Mouse (Mus musculus) liver, embryonic 15.5 days (tissue): ENCODE results near the gene Gsg1l. TPM values are rescaled to one million over a fixed set of nuclear protein-coding genes. Genes with fewer than 3 reads are reported as not detected.

ENCODE experiments used
- ATAC-seq: fragments of 200-750 bp; cut with Nextera tagmentation; 2 replicates; pipeline ENCODE4 v1.8.0; 2017; ENCODE audit warnings: moderate number of reproducible peaks, mild to moderate bottlenecking, moderate library complexity; ENCODE audit not compliant: insufficient read depth
- H3K27ac ChIP-seq: fragments of 300-500 bp; sonication (generic); replicated peaks from 2 replicates; pipeline ENCODE4 v1.5.1; 2015; ENCODE audit warnings: mild to moderate bottlenecking, inconsistent platforms
- H3K27me3 ChIP-seq: fragments of 300-500 bp; sonication (generic); 2 replicates; pipeline ENCODE4 v1.6.1; 2015; ENCODE audit warnings: mild to moderate bottlenecking, inconsistent platforms
- H3K36me3 ChIP-seq: fragments of 300-500 bp; sonication (generic); replicated peaks from 2 replicates; pipeline ENCODE4 v1.6.1; 2015; ENCODE audit warnings: moderate library complexity, mild to moderate bottlenecking, inconsistent platforms
- H3K4me1 ChIP-seq: fragments of 300-500 bp; sonication (generic); replicated peaks from 2 replicates; pipeline ENCODE4 v1.6.1; 2015; ENCODE audit warnings: inconsistent platforms
- H3K4me2 ChIP-seq: fragments of 300-500 bp; sonication (generic); 2 replicates; pipeline ENCODE4 v1.6.1; 2015; ENCODE audit warnings: moderate library complexity, mild to moderate bottlenecking, inconsistent platforms
- H3K4me3 ChIP-seq: fragments of 300-500 bp; sonication (generic); replicated peaks from 2 replicates; pipeline ENCODE4 v1.5.1; 2015; ENCODE audit warnings: mild to moderate bottlenecking, inconsistent platforms
- H3K9ac ChIP-seq: fragments of 300-500 bp; sonication (generic); 2 replicates; pipeline ENCODE4 v1.6.1; 2015; ENCODE audit warnings: moderate library complexity, mild to moderate bottlenecking, inconsistent platforms
- H3K9me3 ChIP-seq: fragments of 300-500 bp; sonication (generic); replicated peaks from 2 replicates; pipeline ENCODE4 v1.6.1; 2016; ENCODE audit warnings: inconsistent platforms
- WGBS: fragments of 180-500 bp; shearing (Covaris S2); methylation state at CpG from one replicate; pipeline ENCODE4 v1.1.7; 2015; ENCODE audit warnings: mixed read lengths; ENCODE audit not compliant: insufficient replicate concordance; 5-methylcytosine and 5-hydroxymethylcytosine counted together
- polyA plus RNA-seq: library from polyadenylated mRNA; unstranded; fragments of >200 nt; fragmentation: Nextera tagmentation; extraction: Ambion mirVana; gene quantifications from 2 replicates; pipeline ENCODE4 v1.2.1, GENCODE M21; 2015

Gsg1l gene
- polyA plus RNA-seq, 1 experiment from 2014 or later: 0.09 TPM

DNA sequence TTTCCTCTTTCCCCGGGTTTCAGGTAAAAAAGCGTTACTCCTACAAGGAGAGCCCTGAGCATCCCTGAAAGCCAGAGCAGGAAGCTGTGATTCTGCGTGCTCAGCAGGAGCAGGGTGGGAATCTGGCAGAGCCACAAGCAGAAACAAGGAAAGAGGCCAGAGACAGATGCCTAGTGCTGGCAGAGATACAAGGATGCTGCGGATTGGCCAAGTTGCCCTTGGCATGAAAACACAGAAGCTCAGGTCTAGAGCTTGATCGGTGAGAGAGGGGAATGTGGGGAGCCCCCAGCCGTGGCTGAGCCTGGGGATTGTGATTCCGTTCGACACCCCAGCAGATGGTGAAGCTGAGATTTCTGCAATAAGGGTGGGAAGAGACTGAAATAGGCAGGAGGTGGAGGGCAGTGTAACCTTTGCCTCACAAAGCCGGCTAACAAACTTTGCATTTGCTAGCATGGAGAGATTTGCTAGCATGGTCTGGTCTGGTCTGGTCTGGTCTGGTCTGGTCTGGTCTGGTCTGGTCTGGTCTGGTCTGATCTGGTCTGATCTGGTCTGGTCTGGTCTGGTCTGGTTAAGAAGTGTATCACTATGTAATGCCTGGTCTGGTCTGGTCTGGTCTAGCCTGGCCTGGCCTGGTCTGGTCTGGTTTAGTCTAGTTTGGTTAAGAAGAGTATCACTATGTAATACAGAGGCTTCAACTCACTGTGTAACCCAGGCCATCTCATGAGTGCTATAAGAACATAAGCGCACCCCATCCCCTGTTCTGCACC lies 50.4 kb downstream of the Gsg1l start:
- 70% methylated on average over 10 of the region's 10 CpGs for WGBS

DNA sequence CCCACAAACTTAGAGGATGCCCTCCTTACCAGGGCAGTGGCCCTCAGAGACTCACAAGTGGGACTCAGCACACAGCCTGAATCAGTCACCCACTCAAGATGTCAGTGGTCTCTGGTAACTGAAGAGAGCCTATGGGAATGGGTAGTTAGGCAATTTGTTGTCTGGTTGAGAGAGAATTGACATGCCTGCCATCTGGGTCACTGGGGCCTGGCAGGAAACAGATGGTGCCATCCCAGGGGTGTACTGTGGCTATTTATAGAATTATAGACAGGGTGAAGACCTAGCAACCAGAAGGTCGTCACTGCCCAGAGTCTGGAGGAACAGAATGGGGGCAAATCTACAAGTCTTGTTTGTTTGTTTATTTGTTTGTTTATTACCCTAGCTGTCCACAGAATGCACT lies 54.8 kb downstream of the Gsg1l start:
- Histone ChIP-seq H3K9ac (no peak overlapping the region), H3K4me3 (no peak overlapping the region), H3K9me3 (no peaks in the 10 kb centered on the region), H3K27ac (no peak overlapping the region), H3K27me3 (peaks cover 3% of the 10 kb centered on the region; the same call in 1 of the 2 replicates), H3K4me2 (no peak overlapping the region), H3K36me3 (no peaks in the 10 kb centered on the region), H3K4me1 (peaks cover 5% of the 10 kb centered on the region; the same call in 1 of the 2 replicates)
- WGBS: 17% methylated on average over 1 of the region's 1 CpGs
- ATAC-seq: no peak

More for the DNA sequence above, 50.4 kb downstream of the Gsg1l start:
- H3K9me3 ChIP-seq: no peaks in the 10 kb centered on the region
- H3K4me3 ChIP-seq: no peak overlapping the region
- no peak overlapping the region for H3K27ac ChIP-seq
- H3K27me3 ChIP-seq: no peaks in the 10 kb centered on the region
- no peak overlapping the region for H3K9ac ChIP-seq
- H3K4me2 ChIP-seq: no peak overlapping the region
- no peak for ATAC-seq
- H3K36me3 ChIP-seq: no peaks in the 10 kb centered on the region
- H3K4me1 ChIP-seq: peaks cover 6% of the 10 kb centered on the region; the same call in 1 of the 2 replicates

DNA sequence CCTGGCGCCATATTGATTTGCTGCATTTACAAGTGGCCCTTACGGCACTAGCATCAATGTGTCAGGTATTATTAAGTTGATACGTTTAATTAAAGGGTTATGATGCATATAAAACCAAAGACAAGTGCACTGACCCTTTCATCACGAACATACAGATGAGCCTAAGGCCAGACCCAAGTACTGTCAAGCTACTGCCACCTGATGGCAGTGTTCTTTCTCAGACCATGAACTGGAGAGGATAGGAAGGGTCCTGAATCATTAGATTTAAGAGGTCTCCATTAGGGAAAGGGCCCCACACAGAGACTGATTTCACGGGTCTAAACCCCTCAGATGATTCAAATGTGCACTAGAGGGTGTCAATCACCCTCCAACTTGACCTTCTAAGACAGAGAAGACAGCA lies 55.6 kb downstream of the Gsg1l start:
- no peak overlapping the region for H3K4me3 ChIP-seq
- no peak overlapping the region for H3K4me2 ChIP-seq
- no peaks in the 10 kb centered on the region for H3K9me3 ChIP-seq
- H3K36me3 ChIP-seq: no peaks in the 10 kb centered on the region
- peaks cover 5% of the 10 kb centered on the region; the same call in 1 of the 2 replicates for H3K4me1 ChIP-seq
- H3K27me3 ChIP-seq: peaks cover 3% of the 10 kb centered on the region; the same call in 1 of the 2 replicates
- H3K27ac ChIP-seq: no peak overlapping the region
- H3K9ac ChIP-seq: no peak overlapping the region
- 50% methylated on average over 5 of the region's 5 CpGs for WGBS
- no peak for ATAC-seq

DNA sequence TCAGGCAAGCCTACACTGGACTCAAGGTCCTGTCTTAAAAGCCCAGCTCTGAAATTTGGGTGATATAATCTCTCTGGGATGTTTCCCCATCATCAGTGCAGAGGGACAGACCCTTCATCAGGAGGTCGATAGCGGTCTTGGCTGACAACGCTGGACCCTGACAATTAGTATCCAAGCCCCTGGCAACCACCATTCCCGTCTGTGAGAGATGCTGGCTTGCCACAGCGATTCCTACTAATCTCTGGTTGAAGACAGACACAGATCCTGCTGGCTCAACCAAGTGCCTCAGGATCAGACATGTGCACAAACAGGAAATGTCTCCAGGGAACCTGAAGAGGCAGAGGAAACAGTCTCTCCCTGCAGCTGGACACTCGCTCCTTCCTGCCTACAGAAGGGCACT lies 62.2 kb downstream of the Gsg1l start:
- Histone ChIP-seq H3K27ac (no peak overlapping the region), H3K9me3 (no peaks in the 10 kb centered on the region), H3K36me3 (no peaks in the 10 kb centered on the region), H3K4me1 (peaks cover 16% of the 10 kb centered on the region), H3K27me3 (no peaks in the 10 kb centered on the region), H3K4me3 (no peak overlapping the region), H3K9ac (no peak overlapping the region), H3K4me2 (no peak overlapping the region)
- 52% methylated on average over 6 of the region's 6 CpGs for WGBS
- no peak for ATAC-seq

DNA sequence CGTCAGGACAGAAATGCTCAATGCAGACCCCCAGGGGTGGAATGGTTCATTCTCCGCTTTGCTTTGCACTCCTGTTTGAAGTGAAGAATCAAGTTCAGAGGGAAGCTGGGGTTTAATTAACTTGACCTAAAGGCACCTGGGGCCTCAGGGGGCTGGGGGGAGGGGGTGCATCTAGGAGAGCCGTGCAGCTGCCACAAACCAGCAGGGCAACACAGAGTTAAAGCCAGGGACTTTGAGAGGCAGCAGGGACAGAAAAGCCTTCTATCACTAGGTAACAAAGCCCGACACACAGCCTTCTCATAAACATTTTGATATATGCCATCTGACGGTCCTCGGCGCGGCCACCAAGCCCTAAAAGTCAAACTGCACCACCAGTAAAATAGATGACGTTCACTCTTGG lies 62.9 kb downstream of the Gsg1l start:
- Histone ChIP-seq H3K4me1 (peaks cover 16% of the 10 kb centered on the region), H3K4me2 (no peak overlapping the region), H3K36me3 (no peaks in the 10 kb centered on the region), H3K9ac (no peak overlapping the region), H3K27ac (no peak overlapping the region), H3K4me3 (no peak overlapping the region), H3K9me3 (no peaks in the 10 kb centered on the region), H3K27me3 (no peaks in the 10 kb centered on the region)
- 67% methylated on average over 9 of the region's 9 CpGs for WGBS
- ATAC-seq: no peak

DNA sequence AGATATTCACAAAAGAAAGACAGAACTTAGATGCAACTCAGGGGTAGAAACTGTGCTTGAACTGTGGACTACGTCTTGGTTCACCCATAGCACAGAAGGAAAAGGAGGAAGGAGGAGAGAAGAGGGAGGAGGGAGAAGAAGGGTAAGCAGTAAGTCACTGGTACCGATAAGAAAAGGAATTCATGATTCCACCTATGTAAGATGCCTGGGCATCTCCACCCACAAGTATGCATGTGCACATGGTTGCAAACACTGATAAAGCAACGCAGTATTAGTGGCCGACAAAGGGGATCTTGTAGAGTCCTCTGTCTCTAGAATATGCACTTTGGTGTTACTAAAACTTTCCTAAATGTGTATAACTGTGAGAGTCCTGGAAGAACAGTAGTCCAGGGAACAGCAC lies 64.8 kb downstream of the Gsg1l start:
- Histone ChIP-seq H3K4me1 (peaks cover 16% of the 10 kb centered on the region), H3K36me3 (no peaks in the 10 kb centered on the region), H3K27me3 (no peaks in the 10 kb centered on the region; the same call in 1 of the 2 replicates), H3K4me2 (no peak overlapping the region), H3K27ac (no peak overlapping the region), H3K9ac (no peak overlapping the region), H3K9me3 (no peaks in the 10 kb centered on the region), H3K4me3 (no peak overlapping the region)
- WGBS: 58% methylated on average over 4 of the region's 4 CpGs
- ATAC-seq: peak; percentile 53

DNA sequence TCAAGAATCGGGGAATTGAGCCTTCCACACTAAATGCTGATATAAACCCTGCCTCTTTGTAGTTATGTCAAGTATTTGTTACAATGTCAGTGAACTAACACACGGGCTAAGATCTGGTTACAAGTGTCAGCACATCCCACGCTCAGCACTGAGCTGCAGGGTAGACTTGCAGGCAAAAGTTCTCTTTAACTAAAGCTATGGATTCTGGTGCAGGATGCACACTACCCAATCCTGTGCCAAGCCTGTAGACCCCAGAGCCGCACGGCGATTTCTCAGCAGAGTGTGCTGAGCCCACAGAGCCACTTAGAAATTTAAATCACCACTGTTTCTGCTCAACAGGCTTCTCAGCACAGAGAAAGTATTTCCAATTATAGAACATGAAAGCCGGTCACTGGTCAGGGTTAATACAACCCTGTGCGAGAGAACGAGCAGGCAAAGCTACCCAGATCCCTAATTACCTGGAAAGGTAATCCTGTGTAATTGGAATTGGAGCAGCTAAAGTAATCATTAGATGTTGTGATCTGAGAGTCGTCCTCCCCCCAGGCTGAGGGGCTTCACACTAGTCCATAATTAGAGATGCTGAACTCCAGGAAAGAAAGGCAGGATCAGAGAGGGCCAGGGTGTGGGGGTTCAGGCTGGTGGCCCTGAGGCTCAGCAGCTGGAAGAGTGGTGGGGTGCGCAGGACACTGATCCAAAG lies 69.7 kb downstream of the Gsg1l start:
- no peak for ATAC-seq
- no peak overlapping the region for H3K4me3 ChIP-seq
- H3K27me3 ChIP-seq: peaks cover 10% of the 10 kb centered on the region
- WGBS: 62% methylated on average over 11 of the region's 11 CpGs
- peaks cover 10% of the 10 kb centered on the region for H3K4me1 ChIP-seq
- no peak overlapping the region for H3K9ac ChIP-seq
- no peak overlapping the region for H3K27ac ChIP-seq
- H3K4me2 ChIP-seq: no peak overlapping the region
- no peaks in the 10 kb centered on the region for H3K36me3 ChIP-seq
- no peaks in the 10 kb centered on the region for H3K9me3 ChIP-seq

DNA sequence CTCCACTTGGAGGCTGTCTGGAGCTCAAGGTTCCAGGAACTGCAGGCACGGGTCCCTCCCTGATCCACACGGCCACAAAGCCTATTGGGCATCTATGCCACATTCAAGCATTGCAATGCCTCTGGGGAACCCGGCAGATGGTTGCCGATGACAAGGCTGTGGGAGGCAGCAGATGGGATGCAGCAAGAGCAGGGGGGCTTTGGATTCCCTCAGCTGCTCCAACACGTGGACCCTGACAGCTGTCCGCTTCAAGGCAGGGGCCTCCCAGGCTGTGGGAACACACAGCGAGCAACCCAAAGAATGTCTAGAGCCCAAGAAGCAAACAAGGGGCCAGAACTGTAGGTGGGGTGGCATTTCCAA lies 73.4 kb downstream of the Gsg1l start:
- Histone ChIP-seq H3K4me1 (no peaks in the 10 kb centered on the region), H3K4me3 (no peak overlapping the region), H3K9me3 (no peaks in the 10 kb centered on the region), H3K36me3 (no peaks in the 10 kb centered on the region), H3K4me2 (no peak overlapping the region), H3K9ac (no peak overlapping the region), H3K27me3 (peaks cover 10% of the 10 kb centered on the region), H3K27ac (no peak overlapping the region)
- 60% methylated on average over 7 of the region's 7 CpGs for WGBS
- ATAC-seq: no peak

DNA sequence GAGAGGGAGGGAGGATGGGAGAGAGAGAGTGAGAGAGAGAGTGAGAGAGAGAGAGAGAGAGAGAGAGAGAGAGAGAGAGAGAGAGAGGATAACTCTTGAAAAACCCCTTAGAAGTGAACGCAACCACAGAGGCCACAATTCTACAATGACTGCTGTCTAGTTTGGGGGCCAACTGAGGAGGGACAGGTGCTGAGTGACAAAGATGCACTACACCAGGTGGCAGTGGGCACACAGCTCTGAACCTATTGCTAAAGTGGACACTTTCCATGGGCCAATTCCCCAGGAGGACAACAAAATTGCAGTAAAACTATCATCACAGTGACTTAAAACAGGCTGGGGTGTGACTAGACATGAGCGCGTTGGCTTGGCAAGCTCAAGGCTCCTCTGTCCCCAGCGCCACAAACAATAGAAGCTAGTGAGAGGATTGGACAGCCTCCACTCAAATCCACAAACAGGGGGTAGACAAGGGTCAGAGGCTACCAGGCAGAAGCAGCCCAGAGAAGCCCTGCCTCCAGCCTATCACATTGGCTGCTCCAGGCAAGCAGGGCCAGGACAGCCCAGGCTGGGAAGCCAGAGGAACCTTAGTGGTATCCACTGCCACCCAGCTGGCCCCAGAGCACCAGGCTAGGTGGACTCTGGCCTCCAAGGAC lies 73.9 kb downstream of the Gsg1l start:
- whole genome bisulfite sequencing: 72% methylated on average over 4 of the region's 4 CpGs
- Histone ChIP-seq H3K9me3 (no peaks in the 10 kb centered on the region), H3K4me3 (no peak overlapping the region), H3K4me2 (no peak overlapping the region), H3K27me3 (peaks cover 10% of the 10 kb centered on the region; the same call in 1 of the 2 replicates), H3K4me1 (no peaks in the 10 kb centered on the region), H3K9ac (no peak overlapping the region), H3K27ac (no peak overlapping the region), H3K36me3 (no peaks in the 10 kb centered on the region)
- no peak for ATAC-seq

DNA sequence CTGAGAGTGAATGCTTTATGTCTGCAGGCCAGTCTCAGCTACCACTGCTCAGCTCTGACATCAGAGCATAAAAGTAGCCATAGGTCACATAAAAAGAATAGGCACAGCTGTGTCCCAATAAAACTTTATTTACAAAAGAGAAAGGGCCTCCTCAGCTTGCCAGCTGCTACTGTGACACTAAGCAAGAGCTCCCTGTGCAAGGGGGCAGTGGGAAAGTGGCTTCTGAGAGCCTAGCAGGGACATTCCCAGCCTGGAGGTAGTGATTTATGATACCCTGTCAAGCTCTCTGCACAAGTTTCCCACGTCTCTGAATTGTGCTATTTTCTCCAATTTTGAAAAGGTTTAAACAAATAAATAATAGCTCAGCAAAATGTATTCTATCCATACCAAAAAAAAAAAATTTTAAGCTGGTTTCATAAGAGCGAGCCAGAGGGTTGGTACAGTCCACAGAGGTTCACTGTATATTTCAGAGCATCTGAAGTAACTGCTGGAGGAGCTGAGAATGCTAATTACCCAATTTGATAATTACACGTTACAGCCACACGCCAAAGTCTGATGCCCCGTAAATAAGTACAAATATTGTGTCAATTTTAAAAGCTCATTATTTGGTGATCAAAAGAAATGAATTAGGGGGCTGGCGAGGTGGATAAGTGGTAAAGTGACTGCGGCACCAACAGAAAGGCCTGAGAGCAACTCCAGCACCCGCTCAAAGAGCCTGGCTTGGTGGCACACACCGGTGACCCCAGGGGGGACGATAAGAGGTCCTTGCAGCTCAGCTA lies 74.9 kb downstream of the Gsg1l start:
- Histone ChIP-seq H3K27ac (no peak overlapping the region), H3K4me2 (no peak overlapping the region), H3K27me3 (peaks cover 9% of the 10 kb centered on the region; the same call in 1 of the 2 replicates), H3K9me3 (no peaks in the 10 kb centered on the region), H3K4me3 (no peak overlapping the region), H3K9ac (no peak overlapping the region), H3K4me1 (no peaks in the 10 kb centered on the region), H3K36me3 (no peaks in the 10 kb centered on the region)
- no peak for ATAC-seq
- WGBS: 66% methylated on average over 10 of the region's 10 CpGs

DNA sequence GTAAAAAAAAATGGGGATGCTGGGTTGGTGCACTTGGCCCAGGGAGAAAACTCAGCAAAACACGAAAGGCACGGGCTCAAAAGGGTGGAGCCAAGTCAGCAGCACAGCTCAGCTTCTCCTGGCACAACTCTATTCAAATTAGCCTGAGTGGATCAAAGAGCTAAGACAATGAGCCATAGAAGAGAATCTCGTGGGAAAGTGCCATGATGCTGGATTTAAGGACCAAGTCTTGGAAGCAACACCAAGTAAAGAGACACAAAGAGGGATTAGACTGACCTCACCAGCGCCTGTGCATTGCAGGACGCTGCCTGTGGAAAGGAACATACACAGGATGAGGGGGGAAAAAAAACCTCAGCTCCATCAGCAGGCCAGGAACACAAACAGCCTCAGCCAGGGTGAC lies 76.9 kb downstream of the Gsg1l start:
- WGBS: 49% methylated on average over 5 of the region's 5 CpGs
- no peak overlapping the region for H3K27ac ChIP-seq

More for the DNA sequence above, 76.9 kb downstream of the Gsg1l start:
- no peaks in the 10 kb centered on the region for H3K9me3 ChIP-seq
- no peaks in the 10 kb centered on the region for H3K36me3 ChIP-seq
- no peak overlapping the region for H3K9ac ChIP-seq
- no peaks in the 10 kb centered on the region for H3K4me1 ChIP-seq
- no peak for ATAC-seq
- H3K4me2 ChIP-seq: no peak overlapping the region
- no peak overlapping the region for H3K4me3 ChIP-seq
- peaks cover 5% of the 10 kb centered on the region for H3K27me3 ChIP-seq
